Mouse (Mus musculus) urinary bladder, postnatal 10 days (tissue): ENCODE data around the gene Psme3.
"Not testable (repeated sequence)": the region's sequence is repeated elsewhere in the genome, so short reads cannot be mapped to it uniquely, and the experiment has no call there.

ENCODE experiments used
- DNase-seq: peaks from one replicate; pipeline ENCODE4 v3.0.0; 2022; ENCODE audit warnings: low spot score

The Psme3 gene

DNA sequence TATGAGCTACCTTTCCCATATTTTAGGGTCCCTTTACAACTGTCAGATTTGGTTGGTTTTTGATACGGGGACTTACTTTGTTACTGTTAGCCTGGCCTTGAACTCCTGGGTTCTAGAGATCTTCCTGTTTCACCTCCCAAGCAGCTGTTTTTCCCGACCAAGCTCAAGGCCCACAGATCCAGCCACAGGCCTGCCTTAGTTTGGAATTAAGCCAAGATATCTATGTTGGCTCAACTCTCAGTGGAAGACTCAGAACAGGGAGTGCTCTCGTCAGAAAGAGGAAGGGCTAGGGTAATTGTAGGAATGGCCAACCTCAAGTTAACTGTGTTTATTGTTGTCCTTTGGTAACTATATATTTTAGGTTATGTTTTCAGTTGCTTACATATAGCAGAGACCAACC lies 3.9 kb upstream of the Psme3 start:
- DNase-seq: no peak

DNA sequence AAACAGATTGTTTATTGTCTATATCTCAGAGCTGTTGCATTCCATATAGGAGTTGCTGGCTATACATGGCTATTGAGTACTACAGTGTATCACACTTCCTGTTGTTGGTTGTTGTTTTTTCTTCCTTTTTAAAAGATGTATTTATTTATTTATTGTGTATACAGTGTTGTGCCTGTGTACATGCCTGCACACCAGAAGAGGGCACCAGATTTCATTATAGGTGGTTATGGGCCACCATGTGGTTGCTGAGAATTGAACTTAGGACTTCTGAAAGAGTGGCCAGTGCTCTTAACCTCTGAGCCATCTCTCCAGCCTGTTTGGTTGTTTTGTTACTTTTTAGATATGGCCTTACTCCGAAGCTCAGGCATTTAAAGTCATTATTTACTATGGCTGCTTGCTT lies 1.4 kb upstream of the Psme3 start:
- DNase-seq: no peak

DNA sequence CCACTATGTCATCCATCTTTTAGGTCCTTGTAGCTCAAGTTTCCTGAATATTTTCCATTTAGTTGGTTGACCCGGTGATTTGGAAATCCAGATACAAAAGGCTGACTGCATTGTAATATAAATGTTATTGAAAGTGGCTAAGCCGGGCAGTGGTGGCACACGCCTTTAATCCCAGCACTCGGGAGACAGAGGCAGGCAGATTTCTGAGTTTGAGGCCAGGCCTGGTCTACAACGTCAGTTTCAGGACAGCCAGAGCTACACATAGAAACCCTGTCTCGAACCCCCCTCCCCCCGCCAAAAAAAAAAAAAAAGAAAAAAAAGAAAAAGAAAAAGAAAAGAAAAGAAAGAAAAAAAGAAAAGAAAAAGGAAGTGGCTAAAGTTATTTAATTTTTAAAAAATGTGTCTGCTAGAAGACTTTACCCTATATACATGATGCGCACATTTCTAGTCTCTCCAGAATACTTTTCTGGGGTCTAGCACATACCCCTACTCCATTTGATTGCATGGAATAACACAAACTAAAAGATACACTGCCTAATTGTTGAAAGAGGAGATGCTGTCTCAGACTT lies 847 bp upstream of the Psme3 start:
- DNase-seq: no peak

DNA sequence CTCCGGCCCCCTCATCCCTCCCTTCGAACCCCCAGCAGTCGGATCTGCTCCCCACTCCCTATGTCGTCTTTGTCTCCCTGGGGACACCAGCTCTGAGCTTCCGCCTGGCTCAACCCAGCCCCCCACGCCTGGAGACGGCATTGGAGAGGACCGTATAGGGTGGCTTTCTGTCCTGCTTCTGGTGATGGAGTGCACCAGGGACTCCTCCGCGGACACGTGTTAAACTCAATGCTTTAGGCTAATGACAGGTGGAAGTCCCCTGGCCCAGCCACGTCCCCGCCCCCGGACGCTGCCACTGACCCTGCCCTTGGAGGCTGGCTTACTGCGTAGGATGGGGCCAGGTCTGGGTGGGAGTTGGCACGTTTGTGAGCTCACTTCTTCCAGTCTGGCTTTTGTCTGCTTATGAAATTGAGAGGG lies 496 bp downstream of the Psme3 start:
- DNase-seq: no peak

DNA sequence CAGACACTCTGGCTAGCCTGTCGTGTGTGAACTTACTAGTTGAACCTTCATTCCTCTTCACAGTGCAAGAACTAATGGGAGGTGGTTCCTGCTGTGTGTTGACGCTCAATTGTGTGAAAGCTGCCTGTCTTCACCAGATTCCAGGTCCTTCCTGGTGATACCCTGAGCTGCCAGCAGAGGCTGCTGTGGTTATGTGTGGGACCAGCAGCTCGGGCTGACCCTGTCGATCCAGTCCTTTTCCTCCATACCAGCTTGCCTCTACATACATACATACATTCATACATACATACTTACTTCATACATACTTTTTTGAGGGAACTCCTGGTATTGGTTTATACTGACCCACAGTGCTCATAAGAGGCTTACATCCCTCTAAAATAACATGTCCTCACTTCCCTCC lies 7.6 kb downstream of the Psme3 start:
- no peak for DNase-seq

DNA sequence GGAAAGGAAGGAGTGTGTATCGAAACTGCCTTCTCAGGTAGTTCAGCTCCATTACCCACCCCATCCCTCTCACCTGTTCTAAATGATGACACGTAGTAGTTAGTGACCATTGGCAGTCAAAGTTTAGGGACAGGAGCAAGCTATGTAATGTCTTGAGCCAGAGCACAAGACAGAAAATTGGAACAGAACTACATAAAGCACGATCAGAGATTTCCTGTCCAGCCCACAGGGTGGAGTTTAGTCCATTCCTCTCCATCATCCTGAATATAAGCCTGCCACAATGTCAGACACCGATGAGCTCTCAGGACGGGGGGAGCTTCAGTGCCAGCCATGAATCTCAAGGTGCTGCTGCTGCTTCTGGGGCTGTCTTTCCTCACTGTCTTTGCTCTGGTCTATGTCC lies 8.8 kb downstream of the Psme3 start, which contains the start of gene Aoc2:
Gene Aoc2 (plus strand): TSS at position 301 of the 400 bp plus-strand sequence.
- DNase-seq: no peak

DNA sequence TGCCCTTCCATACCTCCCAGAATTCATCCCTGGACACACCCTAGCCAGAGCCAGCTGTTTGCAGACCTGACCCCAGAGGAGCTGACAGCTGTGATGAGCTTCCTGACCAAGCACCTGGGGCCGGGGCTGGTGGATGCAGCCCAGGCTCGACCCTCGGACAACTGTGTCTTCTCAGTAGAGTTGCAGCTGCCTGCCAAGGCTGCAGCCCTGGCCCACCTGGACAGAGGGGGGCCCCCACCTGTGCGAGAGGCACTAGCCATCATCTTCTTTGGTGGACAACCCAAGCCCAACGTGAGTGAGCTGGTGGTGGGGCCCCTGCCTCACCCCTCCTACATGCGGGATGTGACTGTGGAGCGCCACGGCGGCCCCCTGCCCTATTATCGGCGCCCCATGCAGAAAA lies 9.2 kb downstream of the Psme3 start:
- not testable (repeated sequence) for DNase-seq

DNA sequence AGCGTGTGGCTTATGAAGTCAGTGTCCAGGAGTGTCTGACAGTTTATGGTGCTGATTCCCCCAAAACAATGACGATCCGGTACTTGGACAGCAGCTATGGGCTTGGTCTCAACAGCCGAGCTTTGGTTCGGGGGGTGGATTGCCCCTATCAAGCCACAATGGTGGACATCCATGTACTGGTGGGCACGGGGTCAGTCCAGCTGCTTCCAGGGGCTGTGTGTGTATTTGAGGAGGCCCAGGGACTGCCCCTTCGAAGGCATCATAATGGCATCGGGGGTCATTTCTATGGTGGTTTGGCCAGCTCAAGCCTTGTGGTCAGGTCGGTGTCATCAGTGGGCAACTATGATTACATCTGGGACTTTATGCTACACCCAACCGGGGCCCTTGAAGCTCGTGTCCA lies 10.1 kb downstream of the Psme3 start:
- no peak for DNase-seq

DNA sequence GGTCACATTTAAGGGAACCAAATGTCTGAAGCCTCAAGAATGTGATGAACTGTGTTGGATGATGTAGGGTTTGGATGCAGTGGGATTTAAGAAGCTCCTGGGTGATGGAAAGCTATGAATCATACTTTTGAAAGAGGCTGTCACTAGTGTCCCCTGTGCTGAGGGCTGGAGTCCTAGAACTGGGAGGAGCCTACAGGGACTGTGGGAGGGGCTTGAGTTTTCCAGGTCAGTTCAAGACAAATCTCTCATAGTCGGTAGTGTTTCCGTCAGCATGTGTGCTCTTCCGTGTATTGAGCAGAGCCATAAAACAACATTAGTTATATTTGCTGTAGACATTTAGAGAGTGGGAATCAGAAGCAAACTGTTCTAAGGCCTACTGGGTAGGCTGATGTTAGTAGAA lies 11.3 kb downstream of the Psme3 start:
- DNase-seq: no peak

DNA sequence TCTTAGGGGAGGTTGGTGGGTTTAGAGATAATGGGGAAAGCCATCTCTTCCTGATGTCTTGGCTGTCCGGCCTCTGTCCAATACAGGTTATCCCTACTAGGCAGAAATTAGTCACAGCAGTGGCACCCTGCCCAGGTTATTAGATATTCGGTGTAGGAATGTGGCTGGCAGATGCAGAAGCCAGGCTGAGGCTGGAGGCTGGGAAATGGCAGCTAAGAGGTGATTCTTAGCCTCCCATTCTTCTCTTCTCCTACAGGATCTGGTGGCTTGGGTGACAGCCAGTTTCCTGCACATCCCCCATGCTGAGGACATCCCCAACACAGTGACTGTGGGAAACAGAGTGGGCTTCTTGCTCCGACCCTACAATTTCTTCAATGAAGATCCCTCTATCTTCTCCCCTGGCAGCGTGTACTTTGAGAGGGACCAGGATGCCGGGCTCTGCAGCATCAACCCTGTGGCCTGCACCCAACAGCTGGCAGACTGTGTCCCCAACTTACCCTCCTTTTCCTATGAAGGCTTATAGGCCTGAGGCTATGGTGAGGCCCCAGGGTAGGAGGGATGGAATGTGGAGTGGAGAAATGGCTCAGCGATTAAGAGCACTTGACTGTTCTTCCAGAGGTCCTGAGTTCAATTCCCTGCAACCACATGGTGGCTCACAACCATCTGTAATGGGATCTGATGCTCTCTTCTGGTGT lies 13.1 kb downstream of the Psme3 start:
- no peak for DNase-seq

DNA sequence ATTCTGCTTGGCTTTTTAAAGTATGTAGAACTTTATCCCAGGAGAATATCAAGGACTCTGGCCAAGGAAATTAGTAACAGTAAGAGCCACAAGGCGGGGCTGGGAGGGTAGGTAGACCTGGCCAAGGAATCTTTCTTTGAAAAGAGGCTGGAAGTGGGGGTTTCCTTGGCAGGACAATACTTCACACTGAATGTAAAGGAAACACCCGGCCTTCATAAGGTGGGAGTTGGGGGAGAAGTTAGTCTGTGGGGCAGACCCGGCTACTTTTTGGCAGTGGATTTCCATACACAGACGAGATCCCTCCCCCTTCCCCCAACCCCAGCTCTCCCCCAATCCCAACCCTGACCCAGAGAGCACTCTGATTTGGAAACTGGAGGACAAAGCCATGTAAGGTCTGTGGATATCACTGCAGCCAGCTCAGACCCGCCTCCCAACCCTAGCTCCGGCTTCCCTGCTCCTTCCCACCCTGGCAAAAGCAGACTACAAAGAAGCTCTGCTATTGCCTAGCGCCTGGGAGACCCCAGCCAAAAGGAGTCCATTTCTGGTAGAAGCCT lies 14.4 kb downstream of the Psme3 start, which contains the start of gene Aoc3:
Gene Aoc3 (plus strand): TSS at position 235 of the 554 bp plus-strand sequence.
- no peak for DNase-seq

DNA sequence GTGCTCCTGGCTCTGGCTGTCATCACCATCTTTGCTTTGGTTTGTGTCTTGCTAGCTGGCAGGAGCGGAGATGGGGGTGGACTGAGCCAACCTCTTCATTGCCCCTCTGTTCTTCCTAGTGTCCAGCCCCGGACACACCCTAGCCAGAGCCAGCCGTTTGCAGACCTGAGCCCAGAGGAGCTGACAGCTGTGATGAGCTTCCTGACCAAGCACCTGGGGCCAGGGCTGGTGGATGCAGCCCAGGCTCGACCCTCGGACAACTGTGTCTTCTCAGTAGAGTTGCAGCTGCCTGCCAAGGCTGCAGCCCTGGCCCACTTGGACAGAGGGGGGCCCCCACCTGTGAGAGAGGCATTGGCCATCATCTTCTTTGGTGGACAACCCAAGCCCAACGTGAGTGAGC lies 14.9 kb downstream of the Psme3 start:
- DNase-seq: not testable (repeated sequence)

DNA sequence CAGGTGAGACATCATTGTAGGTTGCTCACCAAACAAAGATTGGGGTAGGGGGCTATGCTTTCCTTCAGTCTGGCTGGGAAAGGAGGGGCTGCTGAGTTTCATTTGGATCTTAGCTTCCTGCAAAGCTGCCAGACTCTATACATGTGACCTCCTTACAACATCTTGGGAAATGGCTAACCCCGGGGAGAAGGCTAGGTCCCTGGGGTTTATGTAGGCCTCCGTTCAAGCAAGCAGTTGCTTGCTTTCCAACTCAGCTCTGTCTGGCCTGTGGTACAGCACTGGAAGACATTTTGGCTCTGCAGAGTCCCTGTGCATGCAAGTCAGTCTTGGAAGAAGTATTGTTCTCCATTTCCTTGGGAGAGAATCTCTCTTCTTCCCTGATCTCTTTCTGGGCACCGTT lies 16.5 kb downstream of the Psme3 start:
- DNase-seq: no peak

DNA sequence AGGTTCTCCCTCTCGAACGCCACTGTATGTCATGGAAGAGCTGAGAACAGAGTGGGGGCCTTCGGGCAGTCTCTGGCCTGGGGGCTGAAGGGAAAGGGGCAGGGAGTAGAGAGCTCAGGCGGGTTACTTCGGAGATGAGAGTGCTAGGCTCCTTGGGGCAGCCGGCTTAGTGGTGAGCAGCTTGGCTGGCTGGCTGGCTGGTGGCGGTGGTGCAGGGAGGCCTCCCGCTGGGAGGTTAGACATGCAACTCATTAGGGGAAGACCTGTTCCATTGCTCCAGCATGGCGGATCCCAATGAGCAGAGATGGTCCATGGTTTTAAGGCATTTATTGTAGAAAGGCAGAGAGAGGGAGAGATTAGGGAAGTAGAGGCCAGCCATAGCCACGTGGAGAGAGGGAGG lies 18.0 kb downstream of the Psme3 start:
- DNase-seq: no peak

DNA sequence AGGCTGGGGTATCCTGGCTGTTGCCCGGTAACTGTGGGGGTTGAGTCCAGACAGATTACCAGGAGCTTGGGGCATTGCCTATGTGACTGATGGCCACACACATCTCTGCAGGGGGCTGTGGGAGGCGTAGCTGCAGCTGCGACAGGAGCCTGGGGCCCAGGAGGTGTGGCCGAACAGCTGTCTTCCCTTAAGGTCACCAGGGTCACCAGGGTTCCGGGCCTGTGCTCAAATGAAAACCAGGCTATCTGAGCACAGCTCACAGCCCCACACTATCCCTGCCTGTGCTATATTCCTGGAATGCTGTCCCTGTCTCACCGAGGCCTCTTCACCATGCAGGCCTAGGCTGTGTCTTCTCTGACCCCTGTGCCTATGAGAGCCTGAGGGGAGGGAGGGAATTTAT lies 18.5 kb downstream of the Psme3 start:
- DNase-seq: no peak

DNA sequence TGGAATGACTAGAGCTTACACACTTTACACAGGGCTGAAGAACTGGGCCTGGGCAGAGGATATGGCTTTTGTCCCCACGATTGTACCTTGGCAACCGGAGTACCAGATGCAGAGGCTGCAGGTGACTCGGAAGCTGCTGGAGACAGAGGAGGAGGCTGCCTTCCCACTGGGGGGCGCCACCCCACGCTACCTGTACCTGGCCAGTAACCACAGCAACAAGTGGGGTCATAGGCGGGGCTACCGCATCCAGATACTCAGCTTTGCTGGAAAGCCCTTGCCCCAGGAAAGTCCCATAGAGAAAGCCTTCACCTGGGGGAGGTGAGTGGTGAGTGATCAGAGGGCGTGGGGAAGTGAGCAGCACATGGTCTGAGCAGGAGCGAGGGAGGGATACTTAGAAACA lies 19.7 kb downstream of the Psme3 start:
- no peak for DNase-seq

DNA sequence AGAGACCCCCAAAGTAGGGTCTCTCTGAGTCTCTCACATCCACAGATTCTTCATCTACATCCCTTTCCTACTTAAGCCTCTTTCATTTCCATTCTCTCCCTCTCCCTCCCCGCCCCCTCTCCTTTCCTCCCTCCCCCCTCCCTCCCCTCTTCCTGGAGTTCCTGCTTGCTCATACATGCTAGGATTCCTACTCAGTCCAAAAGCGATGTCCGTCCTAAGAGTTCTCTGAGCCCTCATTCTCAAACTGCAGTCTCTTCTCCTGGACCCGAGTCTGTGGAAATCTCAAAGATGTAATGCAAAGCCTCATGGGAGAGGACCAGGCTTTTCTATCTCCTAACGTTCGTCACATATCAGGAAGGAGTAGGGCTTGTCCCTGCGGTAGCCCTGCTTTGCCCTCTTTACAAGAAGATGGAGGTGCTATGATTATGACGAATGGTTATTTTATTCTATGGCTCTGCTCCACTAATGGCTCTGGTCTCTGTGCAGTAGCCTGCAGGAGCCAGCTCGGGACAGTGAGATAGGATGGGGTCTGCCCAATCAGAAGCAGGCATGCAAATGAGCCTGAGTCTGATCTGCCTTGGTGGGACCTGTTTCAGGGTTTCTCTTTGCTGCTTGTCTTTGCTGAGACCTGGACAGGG lies 22.2 kb downstream of the Psme3 start:
- no peak for DNase-seq

DNA sequence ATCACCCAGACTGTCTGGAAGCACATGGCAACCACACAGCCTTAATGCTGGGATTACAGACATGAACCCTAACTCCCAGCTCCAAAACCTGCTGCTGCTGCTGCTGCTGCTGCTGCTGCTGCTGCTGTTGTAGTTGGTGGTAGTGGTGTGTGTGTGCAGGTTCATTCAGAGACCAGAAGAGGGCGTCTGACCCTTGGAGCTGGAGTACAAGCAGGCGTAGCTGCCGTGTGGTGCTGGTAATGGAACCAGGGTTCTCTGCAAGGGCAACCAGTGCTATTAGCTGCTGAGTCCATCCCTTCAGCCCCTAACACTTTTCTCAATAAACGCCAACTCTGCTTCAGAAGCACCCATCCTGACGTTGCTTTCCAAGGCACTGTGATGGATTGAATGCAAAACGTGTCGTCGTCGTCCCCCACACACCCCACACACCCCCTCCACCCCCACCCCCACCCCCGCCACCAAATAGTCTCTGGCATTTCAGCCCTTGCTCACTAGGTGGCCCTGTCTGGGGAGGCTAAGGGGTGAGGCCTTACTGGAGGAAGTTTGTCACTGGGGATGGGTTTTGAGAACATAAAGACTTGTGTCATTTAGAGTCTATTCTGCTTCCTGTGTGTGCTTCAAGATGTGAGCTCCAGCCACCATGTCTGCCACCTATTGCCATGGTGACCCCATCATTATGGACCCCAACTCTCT lies 31.2 kb downstream of the Psme3 start:
- no peak for DNase-seq

DNA sequence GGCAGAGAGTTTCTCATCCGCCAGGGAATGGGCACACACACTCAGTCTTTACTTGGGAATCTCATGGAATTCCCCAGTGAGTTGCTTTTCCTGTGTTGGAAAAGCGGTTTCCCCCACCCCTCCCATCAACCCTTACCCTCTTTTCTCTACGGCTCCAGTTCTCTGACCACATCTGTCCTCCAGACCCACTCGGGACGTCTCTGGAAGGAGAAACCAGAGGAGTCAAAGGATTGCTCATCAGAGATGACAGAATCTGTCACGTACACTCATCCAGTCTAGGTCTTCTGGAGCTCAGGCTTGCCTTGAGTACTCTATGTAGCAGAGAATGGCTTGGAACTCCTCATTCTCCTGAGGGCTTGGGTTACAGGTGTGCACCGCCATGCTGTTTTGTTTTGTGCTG lies 32.8 kb downstream of the Psme3 start:
- DNase-seq: no peak

DNA sequence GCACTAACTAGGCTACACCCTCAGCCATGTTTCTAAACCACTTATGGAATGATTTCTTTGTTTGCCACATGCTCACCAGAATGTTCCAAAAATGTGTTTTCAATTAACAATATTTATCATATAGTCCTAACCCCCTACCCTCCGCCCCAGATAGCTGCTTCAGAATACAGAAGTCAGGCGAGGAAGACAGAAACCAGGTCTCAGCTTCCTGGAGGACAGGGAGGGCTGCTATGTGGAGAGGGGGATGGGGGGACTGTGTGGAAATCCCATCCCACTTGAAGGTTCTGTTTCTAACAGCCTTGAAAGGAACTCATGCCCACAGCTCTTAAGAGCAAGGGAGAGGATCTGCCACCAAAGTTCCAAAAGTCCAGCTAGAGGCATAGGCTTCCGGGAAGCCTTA lies 33.2 kb downstream of the Psme3 start:
- no peak for DNase-seq

DNA sequence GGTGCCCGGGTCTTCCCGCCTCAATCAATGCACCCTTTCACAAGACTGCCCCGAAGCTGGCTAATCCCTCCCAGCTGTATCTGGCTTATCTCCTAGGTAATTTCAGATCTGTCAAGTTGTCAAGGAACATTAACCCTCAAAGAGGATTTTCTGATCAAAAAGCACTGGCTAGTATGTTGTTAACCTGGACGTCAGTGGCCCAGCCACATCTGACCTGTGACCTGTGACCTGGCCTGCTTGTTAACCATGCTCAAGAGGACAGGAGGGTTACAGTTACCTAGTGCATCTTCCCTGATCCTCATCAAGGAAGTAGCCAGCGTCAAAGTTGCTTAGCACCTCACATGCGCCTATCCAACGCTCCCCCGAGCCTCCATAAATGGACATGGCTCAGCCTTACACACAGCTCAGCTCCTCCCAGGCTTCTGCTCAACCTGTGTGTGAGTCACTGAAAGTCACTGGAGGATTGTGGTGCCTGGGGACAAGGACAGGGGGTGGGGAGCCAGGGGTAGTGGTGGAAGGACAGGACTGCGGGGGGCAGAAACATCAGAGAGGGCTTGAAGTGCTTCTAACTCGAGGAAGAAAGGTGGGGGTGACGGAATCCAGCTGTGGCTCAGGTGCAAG lies 35.2 kb downstream of the Psme3 start:
- no peak for DNase-seq

DNA sequence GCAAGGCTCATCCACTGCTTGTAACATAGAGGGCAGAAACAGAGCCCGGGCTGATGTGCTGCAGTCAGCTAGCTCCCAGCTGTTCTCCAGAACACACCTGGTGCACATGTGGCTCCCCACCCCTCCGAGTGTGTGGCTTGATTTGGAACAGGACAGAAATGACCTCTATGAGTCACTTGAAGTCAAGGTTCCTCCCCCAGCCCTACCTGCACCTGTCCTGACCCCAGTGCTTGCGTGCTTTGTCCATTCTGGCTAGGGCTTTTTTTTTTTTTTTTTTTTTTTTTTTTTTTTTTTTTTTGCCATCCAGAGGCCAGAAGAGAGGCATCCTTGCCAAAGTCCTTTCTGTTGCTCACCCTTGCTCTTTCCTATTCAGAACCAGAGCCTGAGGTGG lies 35.7 kb downstream of the Psme3 start:
- DNase-seq: no peak
